Mouse (Mus musculus) heart, adult 8-10 months (tissue): ENCODE results near the gene Fam181a. TPM values are rescaled to one million over a fixed set of nuclear protein-coding genes. Genes with fewer than 3 reads are reported as not detected.

Experiments used
- DNase-seq: peaks from one replicate; pipeline ENCODE4 v3.0.0; 2022; ENCODE audit warnings: low spot score
- total RNA-seq, 4 experiments: library from RNA; stranded (reverse); gene quantifications; 2 replicates each; pipeline ENCODE4 v1.2.4; 2022

The Fam181a gene
- total RNA-seq, 4 experiments from 2014 or later, result not detected

- no peak for DNase-seq
These were observed 4.0 kb downstream of the Fam181a start for GRCm38 (mm10) chr12:103314640-103315361.

DNA sequence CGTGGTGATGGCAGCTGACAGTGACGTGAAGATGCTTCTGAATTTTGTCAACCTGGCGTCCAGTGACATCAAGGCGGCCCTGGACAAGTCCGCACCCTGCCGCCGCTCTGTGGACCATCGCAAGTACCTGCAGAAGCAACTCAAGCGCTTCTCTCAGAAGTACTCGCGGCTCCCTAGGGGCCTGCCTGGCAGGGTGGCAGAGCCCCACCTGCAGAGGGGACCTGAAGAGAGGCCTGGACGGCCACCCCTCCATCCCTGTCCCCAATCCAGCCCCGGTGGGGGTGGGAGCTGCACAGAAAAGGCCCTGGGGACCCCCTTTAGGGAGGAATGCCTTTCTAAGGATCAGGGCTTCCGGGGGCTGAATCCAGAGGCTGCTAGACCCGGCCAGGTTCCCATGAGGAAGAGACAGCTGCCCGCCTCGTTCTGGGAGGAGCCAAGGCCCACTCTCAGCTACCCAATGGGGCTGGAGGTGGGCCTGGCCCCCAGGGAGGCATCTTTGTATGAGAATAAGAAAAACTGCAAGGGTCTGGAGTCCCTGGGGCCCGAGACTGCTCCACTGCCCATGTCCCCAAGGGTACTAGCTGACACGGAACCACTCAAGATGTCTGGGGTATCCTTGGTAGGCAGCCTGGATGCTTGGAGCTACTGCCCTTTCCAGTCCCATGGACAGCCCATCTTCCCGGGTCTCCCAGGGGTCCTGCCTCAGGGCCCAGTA is 5.2 kb downstream of the Fam181a start:
- DNase-seq, result no peak

- no peak for DNase-seq
These were observed 12.0 kb downstream of the Fam181a start for GRCm38 (mm10) chr12:103322801-103323200.

DNA sequence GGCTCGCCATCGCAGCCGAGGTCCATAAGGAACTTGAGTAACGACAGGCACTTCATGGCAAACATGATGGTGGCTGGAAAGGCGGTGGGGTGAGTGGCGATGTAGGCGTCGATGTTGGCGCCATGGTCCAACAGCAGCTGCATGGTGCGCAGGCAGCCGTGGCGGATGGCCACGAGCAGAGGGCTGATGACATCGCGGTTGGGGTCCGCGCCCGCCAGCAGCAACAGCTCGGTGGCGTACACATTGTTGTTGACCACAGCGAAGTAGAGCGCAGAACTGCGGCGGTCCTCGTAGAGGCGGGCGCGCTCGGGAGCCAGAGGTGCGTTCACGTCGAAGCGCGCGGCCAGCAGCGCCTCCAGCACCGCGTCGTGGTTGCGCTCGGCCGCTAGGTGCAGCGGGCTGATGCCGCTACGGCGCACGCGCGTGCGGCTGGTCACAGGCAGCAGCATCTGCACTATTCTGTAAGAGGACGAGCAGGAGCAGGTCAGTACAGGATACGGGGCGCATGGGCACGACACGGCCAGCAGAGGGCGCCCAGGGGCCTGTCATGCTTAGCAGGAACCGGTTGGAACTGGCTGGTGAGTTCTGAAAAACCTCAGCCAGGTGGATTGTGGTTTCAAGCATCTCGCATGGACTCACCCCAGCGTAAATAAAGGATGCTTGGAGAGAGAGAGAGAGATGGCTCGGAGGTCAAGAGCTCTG is 14.5 kb downstream of the Fam181a start:
- DNase-seq, result peak; percentile 74

- DNase-seq, result no peak
These were observed 15.8 kb downstream of the Fam181a start for GRCm38 (mm10) chr12:103326569-103326968.

DNA sequence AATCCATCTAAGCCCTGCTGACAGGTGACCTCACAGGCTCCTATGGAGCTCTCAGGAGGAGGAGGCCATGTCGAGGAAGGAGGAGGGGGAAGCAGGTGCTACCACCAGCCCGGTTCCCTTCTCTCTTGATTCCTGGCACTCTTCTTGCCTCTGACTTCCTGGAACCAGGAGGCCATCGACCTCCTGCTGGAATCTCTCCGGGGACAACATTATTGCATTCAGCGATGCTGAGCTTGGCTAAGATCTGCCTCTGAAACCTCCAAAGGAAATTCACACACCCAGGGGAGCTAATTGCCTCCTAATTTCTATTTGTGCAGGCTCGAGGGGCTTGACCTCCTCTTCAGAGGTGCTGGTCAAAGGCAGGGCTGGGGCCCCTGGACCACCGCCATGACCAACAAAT is 16.3 kb downstream of the Fam181a start:
- DNase-seq, result no peak

DNA sequence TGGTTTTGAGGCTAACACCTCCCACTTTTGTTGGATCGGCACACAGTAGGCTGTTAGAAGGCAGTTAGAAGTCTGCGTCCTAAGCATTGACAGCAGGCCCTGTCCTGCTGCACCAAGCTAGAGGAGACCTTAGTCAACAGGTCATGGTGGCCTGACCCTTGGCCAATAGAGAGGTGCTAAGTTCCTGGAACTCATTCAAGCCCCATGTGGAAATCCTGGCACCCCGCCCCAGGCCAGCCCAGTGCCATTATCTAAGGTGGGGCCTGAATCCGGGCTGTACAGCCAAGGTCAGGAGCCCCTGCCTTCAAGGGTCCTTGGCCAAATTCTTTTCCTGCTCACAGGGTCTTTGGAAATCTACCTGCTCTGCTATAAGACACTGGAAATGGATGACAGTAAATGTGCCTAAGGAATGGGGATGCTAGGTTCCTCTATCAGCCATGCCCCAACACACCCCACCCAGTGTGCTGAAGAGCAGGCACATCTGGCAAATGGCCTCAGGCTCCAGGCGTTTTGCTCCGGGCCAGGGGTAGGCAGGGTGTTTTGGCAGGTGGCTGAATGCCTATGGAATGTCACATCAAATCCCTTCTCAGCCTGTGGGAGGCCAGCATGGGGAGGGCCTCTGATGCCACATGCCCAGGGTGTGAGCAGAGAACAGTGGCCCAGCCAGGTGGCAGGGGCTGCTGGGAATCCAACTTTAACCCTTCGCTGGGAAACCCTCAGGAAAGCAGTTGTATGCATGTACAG is 17.8 kb downstream of the Fam181a start:
- peak; percentile 54 for DNase-seq

GRCm38 (mm10) chr12:103331491-103331890 is 20.7 kb downstream of the Fam181a start:
- DNase-seq, result no peak

- no peak for DNase-seq
These were observed 22.1 kb downstream of the Fam181a start for GRCm38 (mm10) chr12:103332879-103333278.

- no peak for DNase-seq
These were observed 22.7 kb downstream of the Fam181a start for GRCm38 (mm10) chr12:103333426-103333825.

GRCm38 (mm10) chr12:103336766-103337165 is 26.0 kb downstream of the Fam181a start:
- no peak for DNase-seq

DNA sequence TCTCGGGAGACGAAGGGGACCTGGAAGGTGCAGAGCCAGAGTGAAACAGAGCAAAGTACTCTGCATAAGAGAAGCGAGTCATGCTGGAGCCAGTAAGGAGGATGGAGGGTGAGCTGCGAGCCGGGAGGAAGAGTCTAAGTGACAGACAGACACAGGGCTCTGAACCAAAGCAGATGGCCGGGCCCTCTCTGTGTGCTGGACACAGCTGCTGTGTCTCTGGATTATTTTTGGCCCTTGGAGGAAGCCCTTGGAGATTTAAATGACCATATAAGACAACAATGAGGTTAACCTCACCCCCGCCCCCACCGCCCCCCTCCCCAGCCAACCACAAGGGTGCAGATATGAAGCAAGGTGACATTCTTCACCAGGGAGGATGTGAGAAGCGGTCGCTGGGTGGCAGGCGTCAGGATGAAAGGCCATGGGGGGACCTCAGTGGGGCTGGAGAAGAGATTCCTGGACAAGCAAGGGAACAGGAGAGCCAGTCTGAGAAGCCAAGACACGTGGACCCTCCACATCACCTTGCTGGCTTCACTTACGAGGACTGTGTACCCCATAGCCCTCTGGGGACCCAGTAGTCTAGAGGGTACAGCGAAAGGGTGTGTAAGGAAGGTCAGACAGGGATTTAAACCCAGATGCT is 27.5 kb downstream of the Fam181a start:
- peak; percentile 49 for DNase-seq

- DNase-seq, result no peak
These were observed 30.4 kb downstream of the Fam181a start for GRCm38 (mm10) chr12:103341212-103341611.

GRCm38 (mm10) chr12:103343456-103343855 is 32.7 kb downstream of the Fam181a start:
- no peak for DNase-seq

DNA sequence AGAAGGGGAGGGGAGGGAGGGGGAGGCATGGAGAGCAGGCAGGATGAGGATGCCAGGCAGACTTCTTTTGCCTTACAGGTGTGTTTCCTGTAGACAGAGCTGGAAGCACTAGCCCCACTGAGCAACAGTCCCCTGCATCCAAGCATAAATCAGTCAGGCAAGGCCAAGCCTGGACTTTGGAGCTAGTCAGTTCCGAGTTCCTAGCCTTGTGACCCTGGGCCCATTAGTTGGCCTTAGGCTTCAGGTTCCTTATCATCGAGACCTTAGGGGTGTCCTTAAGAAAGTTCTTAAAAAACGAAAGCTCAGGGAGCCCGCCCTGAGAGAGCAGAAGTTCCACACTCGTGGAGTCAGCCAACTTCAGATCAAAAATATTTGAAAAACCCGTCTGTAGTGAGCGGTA is 34.2 kb downstream of the Fam181a start:
- DNase-seq, result no peak

GRCm38 (mm10) chr12:103346945-103347344 is 36.2 kb downstream of the Fam181a start:
- no peak for DNase-seq

DNA sequence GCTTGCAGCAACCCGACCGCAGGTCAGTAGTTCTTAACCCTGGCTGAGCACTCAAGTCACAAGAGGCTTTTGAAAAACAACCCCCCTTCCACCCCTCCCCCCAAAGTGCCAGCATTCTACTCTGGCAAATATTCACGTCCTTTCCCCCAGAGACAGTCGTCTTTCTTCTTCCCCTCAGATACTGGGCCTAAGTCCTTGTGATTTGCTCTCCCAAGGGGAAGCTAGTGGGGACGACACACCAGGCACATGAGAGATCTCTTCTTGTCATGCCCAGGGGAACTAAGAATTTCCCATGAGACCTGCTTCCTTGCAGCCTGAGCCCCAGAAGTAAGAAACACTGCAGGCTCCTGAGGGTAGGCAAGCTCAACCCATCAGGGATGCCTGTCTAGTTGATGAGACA is 36.6 kb downstream of the Fam181a start:
- DNase-seq, result no peak

DNA sequence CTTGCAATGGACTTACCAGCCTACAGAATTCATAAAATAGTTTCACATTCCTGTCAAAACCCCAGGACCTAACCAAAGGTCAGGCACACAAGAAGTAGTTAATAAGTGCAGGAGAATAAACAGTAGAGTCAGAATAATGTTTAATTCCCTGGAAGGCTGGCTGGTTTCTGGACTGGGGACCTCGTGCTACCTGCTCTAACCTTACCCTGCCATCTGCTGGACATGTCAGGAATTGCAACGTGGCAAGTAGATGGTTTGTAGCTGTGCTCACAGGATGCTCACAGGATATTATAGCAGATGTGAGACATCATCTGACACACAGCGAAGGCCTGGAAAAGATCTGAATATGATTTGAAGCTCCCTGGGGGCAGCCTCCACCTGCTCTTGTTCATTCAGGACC is 37.7 kb downstream of the Fam181a start:
- DNase-seq, result peak; percentile 84

DNA sequence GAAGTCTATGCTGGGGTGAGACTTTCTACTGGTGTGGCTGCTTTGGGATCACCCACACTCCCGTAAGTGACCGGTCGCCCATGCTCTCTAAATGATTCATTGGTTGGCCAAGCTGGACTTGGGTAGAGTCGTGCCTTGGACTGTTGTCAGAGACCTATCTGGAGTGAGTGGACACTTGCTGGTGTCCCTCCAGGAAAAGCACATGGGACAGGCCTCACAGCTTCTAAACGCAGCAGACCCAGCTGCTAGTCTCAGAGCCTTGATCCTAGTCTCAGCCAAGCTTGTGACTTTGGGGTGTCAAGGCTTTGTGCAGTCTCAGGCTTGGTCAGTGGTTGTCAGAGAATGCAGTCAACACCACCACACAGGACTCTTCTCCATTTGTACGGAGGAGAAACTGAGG is 42.0 kb downstream of the Fam181a start:
- peak; percentile 72 for DNase-seq

GRCm38 (mm10) chr12:103353538-103353937 is 42.8 kb downstream of the Fam181a start:
- DNase-seq, result peak; percentile 74

DNA sequence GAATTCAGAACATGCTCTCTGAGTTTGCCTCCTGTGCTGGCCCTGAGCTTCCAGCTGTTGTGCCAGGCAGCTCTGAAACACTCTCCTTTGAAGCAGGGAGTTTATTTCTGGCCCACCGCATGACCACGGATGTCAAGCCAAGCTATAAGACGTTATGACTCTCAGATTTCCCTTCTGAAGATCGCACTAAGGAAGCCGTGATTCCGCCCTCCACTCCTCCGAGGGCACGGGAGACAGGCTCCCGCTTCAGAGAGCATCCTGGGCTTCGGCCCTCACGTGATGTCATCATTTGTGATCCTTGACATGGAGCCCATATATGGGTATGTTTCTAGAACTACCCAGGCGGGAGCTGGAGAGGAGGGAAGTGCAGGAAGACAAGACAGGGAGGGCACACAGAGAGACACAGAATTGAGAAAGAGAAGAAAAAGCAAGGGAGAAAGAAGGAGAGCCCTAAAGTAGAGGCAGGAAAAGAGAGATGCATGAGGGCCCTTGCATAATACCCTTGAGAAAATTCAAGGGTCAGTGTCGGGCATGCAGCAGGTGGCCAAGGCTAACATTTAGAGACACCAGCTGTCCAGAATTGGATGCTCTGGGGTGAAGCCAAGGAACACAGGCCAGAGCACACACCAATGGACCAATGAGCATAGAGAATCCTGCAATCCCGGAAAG is 45.1 kb downstream of the Fam181a start, which contains the start of gene Asb2:
Gene Asb2 (minus strand): TSS at position 256 of the 669 bp plus-strand sequence.
- DNase-seq, result peak; percentile 54
